Mouse (Mus musculus) brain, embryonic 18.5 days (tissue): ENCODE measurements at regions not wholly inside any gene's neighbourhood (a gene's known extent, or its start where the extent isn't known, plus 50 kb on each side); places are given as distances from the start of the nearest gene placed in this dataset.
A peak's percentile ranks its signal among the peaks of the same experiment; 100 is the strongest.

ENCODE experiments used
- DNase-seq: peaks from one replicate; pipeline ENCODE4 v3.0.0-alpha.2; 2012; ENCODE audit warnings: low read depth, low spot score

DNA sequence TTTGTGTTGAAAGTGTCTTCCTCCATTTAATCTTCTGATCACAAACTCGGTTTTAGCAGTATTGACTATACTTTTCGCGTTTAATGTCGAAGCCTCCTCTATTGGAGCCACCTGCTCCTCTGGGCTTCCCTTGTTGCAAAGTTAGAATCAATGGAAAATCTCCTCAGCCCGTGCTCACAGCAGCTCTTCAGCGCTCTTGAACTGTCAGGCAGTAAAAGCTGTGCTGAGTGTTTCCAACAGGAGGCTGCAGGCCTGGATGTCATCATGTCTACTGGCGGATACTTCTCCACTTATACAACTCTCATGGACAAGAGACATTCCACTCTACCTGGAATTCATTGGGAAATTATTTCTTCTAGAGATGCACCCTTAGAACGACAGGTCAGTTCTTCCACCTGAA, 380.4 kb upstream of the Crim1 start:
- DNase-seq = no peak

DNA sequence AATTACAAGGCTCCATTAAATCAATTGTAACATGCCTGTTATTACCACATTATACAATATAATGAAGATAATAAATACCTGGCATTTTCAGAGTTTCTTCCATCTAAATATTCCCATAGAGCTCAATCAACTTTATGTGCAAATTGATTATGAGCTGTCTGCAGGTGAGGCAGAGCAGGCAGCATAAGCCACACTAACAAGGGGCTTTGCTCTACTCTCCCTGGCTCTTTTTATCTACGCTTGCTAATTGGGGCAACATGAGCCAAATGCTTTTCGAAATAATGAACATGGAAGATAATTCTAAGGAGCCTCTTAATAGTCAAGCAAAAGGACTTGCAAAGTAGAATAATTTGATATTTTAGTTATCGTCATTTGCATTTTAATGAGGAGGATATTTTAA, 356.1 kb upstream of the Crim1 start:
- no peak for DNase-seq

DNA sequence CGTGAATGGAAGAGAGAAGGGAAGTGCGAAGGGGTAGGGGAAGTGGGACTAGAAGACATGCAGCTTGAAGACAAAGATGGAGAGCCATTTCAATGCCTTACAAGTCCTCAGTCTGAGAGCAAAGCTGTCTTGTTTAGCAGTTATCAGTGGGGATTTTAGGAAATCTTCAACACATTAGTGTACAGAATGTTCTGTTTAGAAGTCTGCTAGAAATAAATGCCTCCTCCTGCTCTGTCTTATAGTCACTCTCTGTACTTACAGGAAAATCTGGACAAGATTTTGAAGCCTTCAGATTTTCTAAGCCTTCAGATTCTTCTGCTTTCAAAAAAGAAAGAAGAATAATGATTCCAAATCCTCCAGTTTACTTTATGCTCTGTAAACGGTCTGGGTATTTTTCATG, 325.6 kb upstream of the Crim1 start:
- DNase-seq = no peak

DNA sequence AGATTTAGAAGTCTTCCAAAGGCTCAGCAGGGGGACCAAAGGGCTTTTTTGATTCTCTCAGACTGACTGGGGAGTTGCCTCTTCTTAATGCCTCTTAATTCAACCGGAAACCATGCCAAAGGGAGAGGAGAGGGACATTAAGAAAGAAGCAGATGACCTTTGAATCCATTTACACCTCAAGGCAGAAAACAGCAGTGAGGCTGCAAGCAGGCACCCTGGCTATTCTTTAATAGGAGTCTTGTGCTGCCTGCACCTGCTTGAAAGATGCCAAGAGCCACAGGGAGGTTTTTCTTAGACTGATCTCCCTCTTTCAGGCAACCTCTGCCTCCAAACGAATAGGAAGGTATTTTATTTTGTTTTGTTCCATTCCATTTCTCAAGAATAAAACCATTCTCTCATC, 323.0 kb upstream of the Crim1 start:
- no peak for DNase-seq

DNA sequence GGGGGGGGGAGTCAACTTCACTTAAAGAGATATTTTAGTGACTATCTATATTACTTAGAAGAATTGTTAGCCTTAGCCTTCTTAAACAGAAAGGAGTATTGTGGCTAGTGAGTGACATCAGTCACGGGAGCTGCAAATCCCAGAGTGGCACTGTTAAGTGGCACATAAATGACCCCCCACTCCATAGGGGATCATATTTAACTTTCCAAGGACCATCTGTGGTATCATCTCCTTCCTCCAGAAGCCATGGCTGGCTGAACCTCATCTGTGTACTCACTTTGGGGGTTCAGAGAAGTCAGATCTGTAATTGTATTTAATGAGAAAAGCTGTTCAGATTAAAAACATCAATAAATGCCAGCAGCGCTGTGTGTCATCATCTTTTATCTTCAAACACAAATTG, 314.9 kb upstream of the Crim1 start:
- DNase-seq = no peak

DNA sequence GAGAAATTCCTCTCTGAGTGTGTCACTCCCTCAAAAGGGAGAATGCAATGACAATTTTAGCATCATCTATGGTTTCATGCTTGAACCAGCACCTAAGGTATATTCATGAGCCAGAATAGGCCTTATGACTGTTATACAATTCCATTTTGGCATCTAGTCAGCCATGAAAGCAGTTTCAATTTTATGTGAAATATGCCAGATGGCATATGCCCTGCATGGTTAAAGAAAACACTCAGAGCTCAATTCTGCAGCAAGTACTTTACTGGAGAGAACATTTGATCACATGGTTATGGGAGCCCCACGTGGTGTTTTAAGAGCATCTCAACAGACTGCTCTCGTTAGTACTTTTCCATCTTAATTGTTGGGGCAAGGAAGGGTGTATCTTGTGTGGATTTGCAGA, 310.9 kb upstream of the Crim1 start:
- peak; percentile 26 for DNase-seq

DNA sequence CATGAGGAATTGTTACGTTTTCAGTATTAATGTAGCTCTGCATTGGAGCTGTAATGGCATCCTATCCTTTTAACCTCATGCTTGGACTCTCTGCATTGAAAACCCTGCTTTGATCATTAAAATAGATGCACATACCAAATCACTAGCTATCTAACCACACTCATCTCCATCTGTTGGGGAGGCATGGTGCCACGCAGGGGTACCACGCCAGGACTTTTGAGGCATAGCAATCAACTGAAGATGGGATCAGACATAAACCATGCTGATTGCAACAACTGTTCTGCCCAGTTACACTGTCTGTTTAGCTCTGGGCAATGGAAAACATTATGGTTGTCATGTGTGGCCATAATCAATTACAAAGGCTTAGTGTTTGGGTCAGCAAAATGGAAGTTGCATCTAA, 295.6 kb upstream of the Crim1 start:
- DNase-seq = no peak

DNA sequence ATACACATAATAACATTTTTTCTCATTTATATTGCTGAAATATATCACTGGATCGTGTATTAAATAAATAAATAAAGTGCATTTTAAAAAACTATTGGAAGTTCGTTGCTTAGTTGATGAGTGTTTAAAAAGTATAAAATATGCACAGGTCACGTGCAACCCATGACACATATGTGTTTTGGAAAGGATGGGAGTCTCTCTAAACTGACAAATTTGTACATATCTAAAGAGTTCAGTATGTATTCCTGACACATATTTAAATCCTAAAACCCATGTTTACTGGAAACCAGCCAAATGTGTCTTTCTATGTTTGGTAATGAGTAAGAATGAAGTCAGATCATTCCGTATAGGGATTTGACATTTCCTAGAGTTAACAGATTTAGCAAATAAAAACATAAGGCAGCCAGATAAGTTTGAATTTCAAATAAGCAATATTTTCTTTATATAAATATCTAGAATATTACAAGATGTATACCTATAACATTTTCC, 286.0 kb upstream of the Crim1 start:
- no peak for DNase-seq

DNA sequence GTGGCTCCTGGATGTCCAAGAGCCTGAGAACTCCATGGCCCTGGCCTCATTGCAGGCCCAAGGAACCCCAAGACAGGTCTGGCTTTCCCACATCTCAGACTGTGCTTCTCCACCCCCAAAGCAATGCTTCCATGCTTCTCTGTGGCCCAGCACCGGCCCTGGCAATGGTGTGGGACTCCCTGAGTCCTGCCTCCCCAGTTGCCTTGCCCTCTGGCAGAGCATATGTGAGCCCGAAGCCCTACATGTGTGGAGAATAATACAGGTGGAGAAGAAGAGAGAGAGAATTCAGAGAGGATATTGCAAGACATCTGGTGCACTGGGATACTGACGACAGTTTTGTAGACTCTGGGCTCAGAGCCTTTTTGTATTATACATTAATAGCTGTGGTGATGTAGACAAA, 269.8 kb upstream of the Crim1 start:
- DNase-seq = no peak

DNA sequence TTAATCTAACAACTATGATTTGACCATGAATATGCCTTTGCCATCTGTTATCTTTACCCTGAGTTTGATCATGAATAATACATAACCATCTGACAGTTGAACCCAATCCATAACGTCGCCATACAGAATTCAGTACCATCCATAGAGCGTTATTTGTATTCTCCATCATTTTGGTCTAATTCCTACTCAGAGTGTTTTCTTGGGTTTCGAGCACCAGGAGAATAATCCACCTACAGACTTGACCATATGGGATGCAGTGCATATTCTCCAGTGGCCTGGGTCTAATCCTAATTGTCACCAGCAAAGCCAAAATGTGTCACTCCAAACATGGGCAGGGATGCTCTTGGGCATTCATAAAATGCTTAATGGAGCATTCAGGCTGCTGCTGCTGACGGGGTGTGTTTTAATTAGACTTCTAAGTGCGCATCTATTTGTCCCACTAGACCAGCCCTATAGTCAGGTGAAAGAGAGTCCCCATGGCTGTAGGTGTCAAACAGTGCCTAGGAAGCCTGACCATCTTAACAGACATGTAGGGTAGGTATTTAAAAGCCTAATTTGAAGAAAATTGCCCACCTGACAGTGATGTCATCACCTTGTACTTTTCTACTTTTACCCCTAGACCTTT, 269.0 kb upstream of the Crim1 start:
- no peak for DNase-seq

DNA sequence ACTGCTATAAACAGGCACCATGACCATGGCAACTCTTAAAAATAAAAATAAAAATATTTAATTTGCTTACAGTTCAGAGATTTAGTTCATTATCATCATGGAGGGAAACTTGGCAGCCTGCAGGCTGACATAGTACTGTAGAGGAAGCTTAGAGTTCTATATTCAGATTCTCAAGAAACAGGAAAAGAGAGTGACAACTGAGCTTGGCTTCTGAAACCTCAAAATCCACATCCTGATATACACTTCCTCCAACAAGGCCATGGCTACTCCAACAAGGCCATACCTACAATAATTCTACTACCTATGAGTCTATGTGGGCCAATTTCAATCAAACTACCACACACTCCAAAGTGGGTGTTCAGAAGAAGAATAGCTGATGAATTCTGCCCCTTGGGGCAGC, 266.9 kb upstream of the Crim1 start:
- DNase-seq = no peak

DNA sequence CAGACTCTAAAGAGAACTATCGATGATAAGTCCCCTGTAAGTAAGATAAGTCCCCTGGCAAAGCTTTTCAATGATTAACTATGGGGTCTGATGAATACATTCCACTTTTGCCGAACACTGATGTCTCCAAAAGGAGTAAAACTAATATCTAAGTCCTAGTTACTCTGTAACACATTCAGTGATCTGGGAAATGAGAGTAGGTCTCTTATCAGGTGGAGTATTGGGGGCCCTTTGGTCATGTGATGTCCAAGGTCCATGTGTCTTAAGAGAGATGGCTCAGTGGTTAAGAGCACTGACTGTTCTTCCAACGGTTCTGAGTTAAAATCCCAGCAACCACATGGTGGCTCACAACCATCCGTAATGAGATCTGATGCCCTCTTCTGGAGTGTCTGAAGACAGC, 242.0 kb upstream of the Crim1 start:
- DNase-seq = no peak

DNA sequence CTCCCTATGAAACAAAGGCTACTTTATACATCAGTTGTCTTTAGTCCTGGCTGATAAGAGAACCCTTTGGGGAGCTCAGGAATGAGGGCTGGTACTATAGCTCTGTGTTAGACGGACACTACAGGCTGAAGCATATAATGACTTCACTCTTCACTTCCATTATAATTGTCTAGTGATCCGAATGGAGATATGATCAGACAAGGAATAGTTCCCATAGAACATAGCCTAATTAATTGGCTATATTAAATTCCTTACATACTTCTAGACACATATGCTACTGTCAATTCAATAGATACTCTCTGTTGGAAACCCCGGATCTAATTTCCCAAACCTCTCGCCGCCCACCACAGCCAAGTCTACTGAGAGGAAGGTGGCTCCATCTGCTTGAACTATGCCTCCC, 238.8 kb upstream of the Crim1 start:
- no peak for DNase-seq

DNA sequence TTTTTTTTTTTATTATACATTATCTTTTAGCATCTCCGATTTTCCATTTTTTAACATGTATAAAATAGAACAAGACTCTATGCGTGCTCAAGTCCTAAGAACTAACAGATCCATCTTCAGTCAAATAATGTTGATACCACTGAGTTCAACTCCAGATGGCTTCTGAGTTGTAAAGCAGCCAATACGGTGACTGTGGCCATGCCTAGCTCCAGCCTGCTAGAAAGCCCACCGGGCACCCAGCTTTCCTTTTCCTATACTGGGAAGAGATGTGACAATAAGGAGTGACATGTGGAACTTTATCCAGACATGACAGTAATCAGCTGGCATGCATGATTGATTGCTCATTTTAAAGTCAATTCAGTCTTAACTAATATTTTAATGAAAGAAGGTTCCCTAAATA, 236.7 kb upstream of the Crim1 start:
- DNase-seq = no peak

DNA sequence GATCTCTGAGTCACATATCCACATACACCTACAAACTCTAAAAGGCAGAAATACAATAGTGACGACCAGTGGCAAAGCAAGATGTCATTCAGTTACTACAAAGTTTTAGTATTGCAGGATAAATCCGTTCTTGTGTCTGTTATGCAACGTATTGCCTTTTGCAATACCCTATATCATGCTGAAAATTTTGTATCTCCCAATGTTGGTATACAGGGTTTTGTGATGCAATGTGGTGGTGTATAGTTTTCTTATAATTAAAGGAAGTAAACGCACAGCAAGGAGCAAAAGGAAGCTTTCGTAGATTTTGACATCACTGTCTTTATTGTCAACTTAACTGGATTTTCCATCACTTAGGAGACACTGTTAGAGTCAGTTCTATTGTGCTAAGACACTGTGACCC, 231.5 kb upstream of the Crim1 start:
- no peak for DNase-seq

DNA sequence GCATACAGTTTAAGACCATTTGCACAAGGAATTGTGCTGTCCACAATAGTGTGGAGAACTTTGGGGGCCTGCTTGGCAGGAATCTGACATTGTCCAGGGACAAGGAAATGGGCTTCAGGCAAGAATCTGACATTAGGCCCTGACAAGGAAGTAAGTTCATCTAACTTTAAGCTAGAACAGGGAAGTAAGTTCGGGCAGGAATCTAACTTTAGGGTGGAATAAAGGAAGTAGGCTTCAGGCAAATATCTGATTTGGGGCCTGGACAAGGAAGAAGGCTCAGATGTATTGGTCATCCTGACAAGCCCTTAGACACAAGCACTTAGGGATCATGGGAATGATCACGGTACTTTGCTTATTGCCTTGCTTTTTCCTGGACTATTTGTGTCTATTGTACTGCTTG, 230.9 kb upstream of the Crim1 start:
- DNase-seq = no peak
